Mouse (Mus musculus): ENCODE measurements around the gene Gm42688. TPM values are rescaled to one million over a fixed set of nuclear protein-coding genes. Genes with fewer than 3 reads are reported as not detected.
A peak's percentile ranks its signal among the peaks of the same experiment; 100 is the strongest.

Gm42688 gene
- total RNA-seq, 1 experiment from 2014 or later: 4.1 TPM

DNA sequence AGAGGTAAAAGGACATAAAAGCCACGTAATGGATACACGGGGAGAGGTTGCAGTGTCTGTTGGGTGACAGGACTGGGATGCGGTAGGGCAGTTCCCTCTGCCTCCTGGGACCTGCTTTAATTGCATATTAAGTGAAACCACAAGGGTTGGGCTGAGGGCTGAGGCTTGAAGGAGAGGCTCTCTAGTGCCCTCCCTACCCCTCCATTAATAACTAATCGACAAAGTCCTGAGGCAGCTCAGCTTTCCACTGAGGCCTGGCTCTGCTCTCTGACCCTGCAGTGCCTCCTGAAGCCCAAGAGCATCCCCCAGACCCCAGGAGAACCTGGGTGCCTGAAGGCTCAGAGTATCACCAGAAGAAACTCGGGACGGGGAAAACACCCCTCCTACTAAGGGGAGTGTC lies 16.9 kb upstream of the Gm42688 start:
- no peak for DNase-seq

DNA sequence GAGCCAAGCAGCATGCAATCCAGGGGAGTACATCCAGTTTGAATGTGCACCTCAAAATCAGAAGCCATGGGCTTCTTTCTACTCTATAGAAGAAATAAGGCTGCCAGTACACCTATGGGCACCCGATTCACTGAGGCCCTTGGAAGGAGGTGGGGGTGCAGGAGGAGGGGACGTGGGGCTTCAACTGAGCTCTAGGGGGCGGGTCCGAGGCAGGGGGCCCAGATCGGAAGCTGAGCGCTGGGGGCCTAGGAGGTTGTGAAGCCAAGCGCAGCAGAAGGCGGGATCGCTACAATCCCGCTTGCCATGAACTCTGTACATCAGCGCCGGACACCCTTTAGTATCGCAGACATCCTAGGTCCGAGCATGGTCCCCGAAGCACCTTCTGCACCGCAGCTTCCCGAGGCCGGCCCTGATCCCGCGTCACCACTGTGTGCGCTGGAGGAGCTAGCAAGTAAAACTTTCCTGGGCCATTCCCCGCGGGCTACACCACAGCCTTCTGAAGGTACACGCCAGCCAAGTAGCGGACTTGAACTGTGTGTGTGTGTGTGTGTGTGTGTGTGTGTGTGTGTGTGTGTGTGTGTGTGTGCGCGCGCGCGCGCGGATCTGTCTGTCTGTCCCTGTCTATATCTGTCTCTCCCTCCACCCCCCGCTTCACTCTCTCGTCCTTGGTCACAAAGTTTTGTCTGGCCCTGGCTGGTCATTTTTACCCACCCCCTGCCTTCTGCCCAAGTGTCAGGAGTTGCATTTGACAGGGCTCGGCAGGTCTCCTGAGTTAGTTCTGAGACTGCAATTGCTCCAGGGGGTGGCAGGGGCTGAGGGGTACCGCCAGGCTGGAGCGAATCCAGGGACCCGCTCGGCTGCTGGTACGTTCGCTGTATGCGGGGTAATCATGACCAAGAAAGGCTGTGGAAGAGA lies 15.0 kb upstream of the Gm42688 start, which contains the start of gene Lbx2:
TSS of gene Lbx2 (plus strand) at position 247 of the 915 bp plus-strand sequence.
- DNase-seq: peak; percentile 75

DNA sequence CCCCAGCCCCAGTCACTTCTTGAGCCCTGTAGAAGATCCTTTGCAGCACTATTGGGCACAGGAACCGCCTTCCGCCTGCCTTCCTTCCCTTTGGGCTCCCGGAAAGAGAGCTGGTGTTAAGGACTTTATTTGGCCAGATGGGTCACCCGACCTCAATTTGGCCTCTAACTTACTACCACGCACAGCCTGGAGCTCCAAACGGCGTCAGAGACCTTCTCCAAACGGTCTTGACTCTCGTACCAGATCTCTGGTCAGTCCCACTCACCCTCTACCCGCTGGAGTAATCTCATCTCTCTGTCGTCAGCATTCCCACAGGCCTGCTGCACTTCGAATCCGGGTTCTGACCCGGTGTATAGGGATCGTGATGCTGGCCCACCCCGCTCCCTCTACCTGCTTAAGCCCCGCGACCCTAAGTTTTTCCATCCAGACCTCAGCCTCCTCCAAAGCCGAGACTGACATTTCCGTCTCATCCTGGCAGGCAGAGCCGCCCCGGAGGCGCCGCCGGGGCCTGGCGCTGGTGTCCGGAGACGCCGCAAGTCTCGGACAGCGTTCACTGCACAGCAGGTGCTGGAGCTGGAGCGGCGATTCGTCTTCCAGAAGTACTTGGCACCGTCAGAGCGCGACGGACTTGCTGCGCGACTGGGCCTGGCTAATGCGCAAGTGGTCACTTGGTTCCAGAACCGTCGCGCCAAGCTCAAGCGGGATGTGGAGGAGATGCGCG lies 14.1 kb upstream of the Gm42688 start:
- DNase-seq: peak; percentile 76

DNA sequence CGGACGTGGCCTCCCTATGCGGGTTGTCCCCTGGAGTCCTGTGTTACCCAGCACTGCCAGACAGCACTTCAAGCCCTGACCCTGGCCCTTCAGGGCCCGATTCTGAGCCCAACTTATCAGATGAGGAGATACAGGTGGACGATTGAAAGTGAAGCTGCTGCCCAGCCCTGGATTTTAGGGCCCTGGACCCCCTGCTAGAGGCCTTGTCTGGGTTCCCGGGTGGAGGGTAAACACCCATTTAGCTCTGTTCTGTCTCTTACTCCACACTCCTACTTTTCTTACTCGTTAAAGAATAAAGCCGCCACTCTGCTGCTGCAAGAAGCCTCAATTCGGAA lies 13.5 kb upstream of the Gm42688 start:
- DNase-seq: no peak

DNA sequence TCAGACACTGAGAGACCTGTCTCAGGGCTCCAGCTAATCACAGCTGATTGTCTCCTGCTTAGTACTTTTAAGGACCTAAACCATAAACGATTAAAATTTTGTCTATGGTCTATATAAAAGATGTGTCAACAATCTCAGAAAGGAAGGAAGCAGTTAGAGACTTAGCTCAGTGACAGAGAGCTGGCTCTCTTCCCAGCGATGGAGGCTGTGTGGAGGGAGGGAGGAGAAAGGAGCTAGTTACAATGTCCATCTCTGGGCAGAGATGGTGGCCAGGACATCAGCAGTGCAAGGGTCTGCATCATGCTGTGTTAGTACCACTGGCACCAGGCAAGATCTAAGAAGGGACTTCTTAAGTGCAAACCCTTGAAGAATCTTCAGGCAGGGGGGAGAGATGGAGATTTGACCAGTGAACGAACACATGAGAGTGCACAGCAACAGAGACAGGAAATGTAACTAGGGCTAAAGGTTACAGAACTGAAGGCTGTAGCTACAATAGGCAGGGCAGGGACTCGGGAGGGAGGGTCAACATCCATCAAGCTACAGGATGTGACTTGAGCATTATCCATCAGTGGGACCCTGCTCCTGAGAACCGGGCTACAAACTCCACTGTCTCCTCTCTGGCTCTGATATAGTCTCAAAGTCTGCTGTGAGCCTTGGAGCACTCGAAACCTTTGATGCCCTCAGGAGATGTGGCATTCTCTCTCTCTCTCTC lies 8.8 kb upstream of the Gm42688 start:
- DNase-seq: peak; percentile 67

DNA sequence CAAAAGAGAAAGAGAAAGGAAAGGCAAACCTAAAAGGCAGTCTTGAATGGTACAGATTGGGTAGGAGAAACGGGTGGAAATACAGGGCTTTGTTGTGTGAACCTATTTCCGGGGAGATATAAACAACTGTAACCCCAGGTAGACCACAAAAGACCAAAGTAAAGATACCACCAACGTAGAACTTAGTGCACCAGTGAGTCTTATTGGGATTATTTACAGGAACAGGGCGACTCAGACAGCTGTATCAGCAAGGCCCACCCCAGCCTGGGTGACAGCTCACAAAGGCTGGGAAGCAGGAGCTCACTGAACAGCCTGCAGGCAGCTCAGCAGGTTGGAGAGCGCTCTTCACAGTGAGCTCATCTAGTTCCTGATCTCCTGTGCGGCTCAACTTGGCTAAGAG lies 5.4 kb upstream of the Gm42688 start:
- peak; percentile 46 for DNase-seq

DNA sequence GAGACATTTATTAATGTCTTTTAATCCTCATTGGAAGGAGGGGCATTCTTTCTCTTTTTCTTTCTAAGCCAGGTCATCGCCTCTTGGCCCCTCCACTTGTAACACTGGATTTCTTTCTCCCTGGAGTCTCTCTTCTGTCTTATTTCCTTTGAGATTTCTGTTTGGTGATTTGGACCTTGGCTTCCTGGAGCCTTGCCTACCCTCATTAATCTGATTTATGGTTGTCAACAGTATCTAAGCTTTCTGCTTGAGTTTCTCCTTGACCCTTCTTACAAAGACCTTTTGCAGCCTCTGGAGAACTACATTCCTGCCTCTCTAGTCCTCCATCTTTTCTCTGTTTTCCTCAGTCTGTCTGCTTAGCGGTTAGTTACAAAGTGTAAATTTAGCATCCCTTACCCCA lies 3.0 kb upstream of the Gm42688 start:
- DNase-seq: peak; percentile 69

DNA sequence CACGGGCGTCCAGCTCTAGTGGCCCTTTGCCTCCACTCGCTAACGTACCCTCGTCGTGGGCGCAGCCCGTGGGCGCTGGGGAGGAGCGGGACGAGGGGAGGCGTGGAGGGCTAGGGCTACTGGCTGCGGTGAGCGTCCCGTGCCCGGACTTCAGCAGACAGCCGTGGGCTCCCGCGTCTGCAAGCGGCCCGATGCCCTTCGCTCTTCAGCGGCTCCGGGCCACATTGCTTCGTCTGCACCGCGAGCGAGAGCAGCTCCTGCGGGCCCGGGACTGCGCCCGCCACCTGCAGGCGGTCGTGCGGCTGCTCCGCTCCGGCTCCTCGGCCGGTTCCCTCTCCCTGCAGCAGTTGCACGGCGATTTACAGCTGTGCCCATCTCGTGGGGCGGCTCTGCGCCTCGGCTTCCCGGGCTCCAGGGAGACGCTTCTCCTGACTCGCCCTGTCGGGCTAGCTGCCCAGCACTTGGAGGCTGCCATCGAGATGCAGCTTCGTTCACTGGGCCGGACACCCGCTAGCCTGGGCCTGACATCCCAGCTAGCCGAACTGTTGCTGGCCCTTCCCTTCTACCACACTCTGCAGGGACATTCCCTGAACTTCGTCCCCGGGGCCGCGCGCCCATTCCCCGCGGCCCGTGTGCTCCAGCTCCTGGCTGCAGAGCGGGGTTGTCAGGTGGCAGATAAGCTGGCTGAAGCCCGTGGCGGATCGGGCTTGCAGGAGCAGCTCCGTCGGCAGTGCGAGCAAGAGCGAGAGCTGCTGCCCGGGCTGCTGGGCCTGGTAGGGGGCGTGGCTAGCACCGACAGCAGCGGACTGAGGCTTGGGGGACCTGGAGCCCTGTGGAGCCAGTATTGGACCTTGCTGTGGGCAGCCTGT lies 505 bp downstream of the Gm42688 start:
- DNase-seq: peak; percentile 81

DNA sequence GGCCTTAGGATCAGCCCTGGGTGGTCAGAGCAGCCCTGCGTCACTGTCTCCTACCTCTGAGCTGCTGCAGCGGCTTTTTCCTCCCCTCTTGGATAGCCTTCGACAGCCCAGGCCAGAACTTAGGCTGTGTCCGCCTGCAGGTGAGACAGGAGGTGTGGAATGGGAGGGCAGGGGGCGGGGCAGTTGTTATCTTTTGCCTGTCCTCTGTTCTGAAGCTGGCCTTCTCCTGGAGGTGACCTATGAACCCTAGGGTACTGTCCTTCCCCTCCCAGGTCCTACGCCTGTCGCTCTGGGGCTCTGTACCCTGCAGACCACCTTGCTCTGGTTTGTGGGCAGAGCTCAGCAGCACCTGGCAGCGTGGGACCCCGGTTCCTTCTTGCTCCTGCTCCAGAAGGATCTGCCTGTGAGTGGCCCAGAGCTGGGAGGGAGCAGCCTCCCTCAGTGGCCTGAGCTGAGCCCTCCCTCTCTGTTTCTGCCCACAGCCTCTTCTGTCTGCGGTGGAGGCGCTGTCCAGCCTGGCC lies 1.8 kb downstream of the Gm42688 start:
- no peak for DNase-seq

DNA sequence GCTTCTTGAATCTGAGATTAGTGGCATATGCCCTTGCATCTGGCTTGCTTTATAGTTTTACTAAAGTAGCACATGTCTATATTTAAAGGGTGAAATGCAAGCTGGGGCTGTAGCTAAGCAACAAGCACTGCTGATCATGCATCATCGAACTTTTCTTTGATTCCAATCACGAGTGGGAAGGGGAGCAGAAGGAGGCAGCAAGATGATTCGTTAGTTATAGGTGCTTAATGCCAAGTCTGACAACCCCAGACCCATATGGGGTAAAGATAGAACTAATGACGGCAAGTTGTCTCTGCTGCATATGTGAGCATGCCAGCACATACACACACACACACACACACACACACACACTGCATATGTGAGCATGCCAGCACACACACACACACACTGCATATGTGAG lies 2.7 kb downstream of the Gm42688 start:
- DNase-seq: no peak

DNA sequence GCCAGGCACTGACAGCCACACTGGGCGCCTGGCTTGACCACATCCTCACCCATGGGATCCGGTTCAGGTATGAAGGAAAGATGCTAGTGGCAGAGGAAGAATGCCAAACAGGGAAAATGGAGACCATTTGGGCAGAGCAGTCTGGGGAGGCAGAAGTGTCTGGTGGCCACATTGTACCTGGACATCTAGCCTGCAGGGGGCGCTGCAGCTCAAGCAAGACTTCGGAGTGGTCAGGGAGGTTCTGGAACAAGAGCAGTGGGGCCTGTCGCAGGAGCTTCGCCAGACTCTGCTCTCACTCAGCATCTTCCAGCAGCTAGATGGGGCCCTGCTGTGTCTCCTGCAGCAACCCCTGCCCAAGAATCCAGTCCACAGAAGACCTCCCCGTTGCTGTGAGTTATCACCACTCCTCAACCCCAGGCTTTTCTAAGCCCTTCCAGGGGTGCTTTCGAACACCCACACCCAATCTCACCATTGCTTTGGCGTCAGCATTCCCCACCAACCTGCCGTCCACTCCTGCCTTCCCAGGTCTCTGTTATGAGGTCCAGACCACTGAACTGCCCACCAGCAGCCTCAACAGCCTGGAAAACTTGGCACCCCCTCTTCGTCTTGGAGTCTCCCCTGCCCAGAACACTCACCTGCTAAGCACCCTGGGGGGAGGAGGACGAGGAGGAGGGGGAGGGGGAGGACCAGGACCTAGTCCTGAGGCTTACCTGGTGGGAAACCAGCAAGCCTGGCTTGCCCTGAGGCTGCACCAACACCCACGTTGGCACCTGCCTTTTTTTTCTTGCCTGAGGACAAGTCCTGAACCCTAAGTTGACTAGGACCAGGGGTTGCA lies 6.4 kb downstream of the Gm42688 start:
- DNase-seq: peak; percentile 94

DNA sequence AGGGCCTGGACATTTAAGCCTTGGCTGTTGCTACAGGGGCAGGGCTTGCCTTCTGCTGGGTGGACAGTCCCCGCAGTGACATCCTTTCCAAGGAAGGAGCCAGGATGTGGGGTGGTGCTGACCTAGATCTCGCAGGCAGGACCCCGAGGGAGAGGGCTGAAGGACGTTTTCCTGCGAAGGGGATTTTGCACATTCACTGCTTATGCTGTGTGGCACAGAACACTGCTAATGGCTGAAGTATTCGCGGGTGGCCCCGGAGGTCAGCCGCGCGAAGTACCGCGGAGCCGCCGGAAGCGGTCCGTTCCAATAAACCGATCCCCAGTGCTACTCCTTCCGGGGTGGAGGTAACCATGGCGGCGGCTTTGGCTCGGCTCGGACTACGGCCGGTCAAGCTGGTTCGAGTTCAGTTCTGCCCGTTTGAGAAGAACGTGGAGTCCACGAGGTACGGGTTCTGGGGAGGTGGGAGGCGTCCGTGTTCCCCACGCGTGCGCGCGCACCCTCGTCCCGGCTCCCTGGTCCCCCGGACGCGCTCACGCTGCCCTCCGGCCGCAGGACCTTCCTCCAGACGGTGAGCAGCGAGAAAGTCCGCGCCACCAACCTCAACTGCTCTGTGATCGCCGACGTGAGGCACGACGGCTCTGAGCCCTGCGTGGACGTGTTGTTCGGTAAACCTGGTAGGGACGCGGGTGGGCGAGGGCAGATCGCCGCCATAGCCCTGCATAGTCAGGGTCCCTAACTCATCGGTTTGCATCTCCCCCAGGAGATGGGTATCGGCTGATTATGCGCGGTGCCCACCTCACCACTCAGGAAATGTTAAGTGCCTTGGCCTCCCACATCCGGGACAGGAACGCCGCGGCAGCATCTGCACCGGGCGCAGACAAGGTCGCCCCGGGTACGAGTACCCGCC lies 7.6 kb downstream of the Gm42688 start, which contains the start of gene Mrpl53:
TSS of gene Mrpl53 (plus strand) at position 279 of the 907 bp plus-strand sequence.
- peak; percentile 92 for DNase-seq

DNA sequence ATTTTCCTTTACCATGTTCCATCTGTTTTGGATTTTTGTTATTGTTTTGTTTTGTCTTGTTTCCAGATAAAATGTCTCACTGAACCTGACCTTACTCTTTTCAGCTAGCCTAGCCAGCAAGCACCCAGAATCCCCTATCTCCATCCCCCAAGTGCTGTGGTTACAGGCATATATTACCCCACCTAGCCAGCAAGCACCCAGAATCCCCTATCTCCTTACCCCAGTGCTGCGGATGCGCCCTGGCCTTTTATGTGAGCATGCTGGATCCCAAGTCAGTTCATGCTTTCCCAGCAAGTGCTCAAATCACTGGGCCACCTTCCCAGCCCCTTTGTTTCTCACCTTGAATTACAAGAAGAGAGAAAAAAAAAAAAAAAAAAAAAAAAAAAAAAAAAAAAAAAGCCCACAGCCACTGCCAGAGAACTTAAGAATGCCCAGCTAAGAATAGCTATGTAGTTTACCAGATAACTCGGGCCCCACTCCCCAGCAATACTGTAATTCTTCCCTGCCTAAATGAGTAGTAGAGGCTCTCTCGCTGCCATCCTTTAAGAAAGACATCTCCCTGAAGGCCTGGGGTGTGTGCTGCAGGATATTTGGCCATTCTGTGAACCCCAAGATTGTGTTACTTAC lies 10.2 kb downstream of the Gm42688 start:
- no peak for DNase-seq

DNA sequence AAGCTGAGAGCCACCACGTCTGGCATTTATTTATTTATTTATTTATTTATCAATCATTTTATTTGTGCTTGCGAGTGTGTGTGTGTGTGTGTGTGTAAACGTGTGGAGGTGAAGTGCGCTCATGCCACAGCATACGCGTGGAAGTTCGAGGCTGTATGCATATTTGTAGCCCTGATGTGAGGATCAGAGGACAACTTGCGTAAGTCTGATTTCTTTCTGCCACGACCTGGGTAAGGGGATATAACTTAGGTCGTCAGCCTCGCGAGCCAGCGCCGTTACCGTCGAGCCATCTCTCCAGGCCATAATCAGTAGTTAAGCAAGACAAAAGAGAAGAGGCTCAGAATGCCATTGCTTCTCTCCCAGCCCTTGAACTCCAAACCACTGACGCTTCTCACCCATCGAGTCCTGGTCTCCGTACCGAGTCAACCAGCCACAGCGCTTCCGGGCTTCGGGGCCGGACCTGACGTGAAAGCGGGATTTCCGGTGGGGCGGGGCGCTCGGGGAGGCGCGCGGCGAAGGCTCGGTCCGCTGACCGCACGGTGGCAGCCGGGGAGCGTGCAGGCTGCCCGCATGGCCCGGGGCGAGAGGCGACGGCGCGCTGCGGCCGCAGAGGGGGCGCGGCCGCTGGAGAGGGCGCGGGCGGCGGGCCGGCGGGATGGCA lies 13.7 kb downstream of the Gm42688 start, which contains the start of gene Mogs:
TSS of gene Mogs (plus strand) at position 486 of the 661 bp plus-strand sequence.
- DNase-seq: peak; percentile 98

DNA sequence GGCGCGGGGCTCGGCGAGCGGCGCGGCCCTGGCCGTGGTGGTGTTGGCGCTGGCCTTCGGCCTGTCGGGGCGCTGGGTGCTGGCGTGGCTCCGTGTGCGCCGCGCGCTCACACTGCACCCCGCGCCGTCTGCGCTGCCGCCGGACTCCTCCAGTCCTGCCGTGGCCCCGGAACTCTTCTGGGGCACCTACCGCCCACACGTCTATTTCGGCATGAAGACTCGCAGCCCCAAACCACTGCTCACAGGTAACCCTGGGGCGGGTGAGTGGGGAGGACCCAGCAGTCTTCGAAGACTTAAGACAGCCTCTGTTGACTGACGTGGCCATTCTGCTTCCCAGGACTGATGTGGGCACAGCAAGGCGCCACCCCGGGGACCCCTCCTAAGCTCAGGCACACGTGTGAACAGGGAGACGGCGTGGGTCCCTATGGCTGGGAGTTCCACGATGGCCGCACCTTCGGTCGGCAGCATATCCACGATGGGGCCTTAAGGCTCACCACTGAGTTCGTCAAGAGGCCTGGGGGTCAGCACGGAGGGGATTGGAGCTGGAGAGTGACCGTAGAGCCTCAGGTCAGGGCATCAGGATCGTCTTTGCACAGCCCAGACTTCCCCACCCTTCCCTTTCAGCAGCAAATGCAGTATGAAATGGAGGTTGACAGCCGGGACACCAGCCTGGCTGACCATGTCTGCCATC lies 14.4 kb downstream of the Gm42688 start:
- DNase-seq: no peak

DNA sequence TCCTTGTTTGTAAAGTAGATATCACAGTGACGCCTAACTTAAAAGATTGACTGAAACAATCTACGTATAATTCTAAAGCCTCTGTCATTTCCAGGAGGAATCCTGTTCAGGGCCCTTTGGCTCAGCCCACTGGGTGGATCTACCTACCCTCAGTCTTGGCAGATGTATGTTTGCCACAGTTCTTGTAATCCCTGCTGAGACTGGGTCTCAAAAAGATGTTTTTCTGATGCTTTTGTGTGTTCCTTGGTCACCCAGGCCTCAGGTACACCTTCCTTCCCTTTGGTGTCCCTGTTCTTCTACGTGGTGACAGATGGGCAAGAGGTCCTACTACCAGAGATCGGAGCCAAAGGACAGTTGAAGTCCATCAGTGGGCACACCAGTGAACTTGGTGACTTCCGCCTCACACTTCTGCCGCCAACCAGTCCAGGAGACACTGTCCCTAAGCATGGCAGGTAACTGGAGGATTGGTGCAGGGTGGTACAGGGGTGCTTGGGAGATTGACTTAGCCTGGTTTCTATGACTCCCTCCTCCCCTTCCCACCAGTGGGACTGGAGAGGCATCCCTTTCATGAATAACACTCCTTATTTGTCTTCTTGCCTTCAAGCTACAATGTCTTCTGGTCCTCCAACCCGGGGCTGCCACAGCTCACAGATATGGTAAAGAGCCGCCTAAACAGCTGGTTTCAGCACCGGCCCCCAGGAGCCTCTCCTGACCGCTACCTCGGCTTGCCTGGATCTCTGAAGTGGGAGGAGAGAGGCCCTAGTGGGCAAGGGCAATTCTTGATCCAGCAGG lies 15.2 kb downstream of the Gm42688 start:
- DNase-seq: no peak

DNA sequence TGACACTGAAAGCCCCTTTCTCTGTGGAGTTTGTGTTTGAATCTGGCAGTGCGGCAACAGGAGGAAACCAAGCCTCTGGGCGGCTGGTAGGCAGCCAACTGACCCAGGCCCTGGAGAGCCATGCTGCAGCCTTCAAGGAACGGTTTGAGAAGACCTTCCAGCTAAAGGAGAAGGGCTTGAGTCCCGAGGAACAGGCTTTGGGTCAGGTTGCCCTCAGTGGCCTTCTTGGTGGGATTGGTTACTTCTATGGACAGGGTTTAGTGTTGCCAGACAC lies 15.7 kb downstream of the Gm42688 start:
- no peak for DNase-seq
